Mouse (Mus musculus): ENCODE results near the gene Otogl.

GRCm38 (mm10) chr10:107872542-107872941, 39.4 kb downstream of the Otogl start:
- TF ChIP-seq CTCF (IDR thresholded peaks at IDR 0.05; ENCODE audit: low read depth, low read length) (no peak), POLR2A (IDR thresholded peaks at IDR 0.05; ENCODE audit: extremely low read depth, insufficient read depth, low read length) (no peak)
